Mouse (Mus musculus) MEL (cell line): ENCODE data around the gene Plxdc1. TPM values are rescaled to one million over a fixed set of nuclear protein-coding genes. Genes with fewer than 3 reads are reported as not detected.
A peak's percentile ranks its signal among the peaks of the same experiment; 100 is the strongest.

ENCODE experiments used
- DNase-seq: peaks from one replicate; pipeline ENCODE4 v3.0.0; 2011; ENCODE audit warnings: low read depth, low spot score
- H3K27ac ChIP-seq: 2 replicates; pipeline ENCODE4 v1.5.1; 2012; ENCODE audit warnings: low read depth, mild to moderate bottlenecking, control low read depth, low read length, moderate library complexity; ENCODE audit not compliant: control insufficient read depth
- H3K27me3 ChIP-seq, 2 experiments: fragments of 150-350 bp in 1 of 2; sonication (generic) in 1 of 2; 2 replicates each; pipeline ENCODE4 v1.6.1; 2012; ENCODE audit warnings: low read length in 2 of 2, mild to moderate bottlenecking in 2 of 2, improper control_type of control experiment in 1 of 2, moderate library complexity in 1 of 2; ENCODE audit not compliant: insufficient read depth in 2 of 2, control insufficient read depth in 1 of 2
- H3K36me3 ChIP-seq, 2 experiments: 2 replicates each; pipeline ENCODE4 v1.6.1; 2012 to 2014; ENCODE audit warnings: low read length in 2 of 2, improper control_type of control experiment in 1 of 2, inconsistent platforms in 1 of 2, mild to moderate bottlenecking in 1 of 2; ENCODE audit not compliant: insufficient read depth in 2 of 2, control insufficient read depth in 1 of 2
- H3K4me1 ChIP-seq, 2 experiments: fragments of 150-350 bp in 1 of 2; sonication (generic) in 1 of 2; 2 replicates each; pipeline ENCODE4 v1.6.1; 2012; ENCODE audit warnings: low read length in 2 of 2, improper control_type of control experiment in 1 of 2, mild to moderate bottlenecking in 1 of 2; ENCODE audit not compliant: insufficient read depth in 2 of 2, control insufficient read depth in 1 of 2
- H3K4me3 ChIP-seq, 2 experiments: fragments of 150-350 bp in 1 of 2; sonication (generic) in 1 of 2; 2 replicates each; pipeline ENCODE4 v1.5.1; 2012; ENCODE audit warnings: low read depth in 2 of 2, low read length in 2 of 2, mild to moderate bottlenecking in 2 of 2, moderate library complexity in 2 of 2, control low read depth in 1 of 2, improper control_type of control experiment in 1 of 2; ENCODE audit not compliant: control insufficient read depth in 1 of 2, insufficient read depth in 1 of 2
- H3K79me2 ChIP-seq: 2 replicates; pipeline ENCODE4 v1.6.1; 2012; ENCODE audit warnings: mild to moderate bottlenecking, low read length, moderate library complexity; ENCODE audit not compliant: control insufficient read depth, poor library complexity, insufficient read depth
- H3K9ac ChIP-seq: 2 replicates; pipeline ENCODE4 v1.6.1; 2012; ENCODE audit warnings: low read depth, mild to moderate bottlenecking, control low read depth, low read length, moderate library complexity; ENCODE audit not compliant: control insufficient read depth, poor library complexity, severe bottlenecking
- H3K9me3 ChIP-seq: fragments of 150-350 bp; sonication (generic); replicated peaks from 2 replicates; pipeline ENCODE4 v1.6.1; 2012; ENCODE audit warnings: mild to moderate bottlenecking, low read length, improper control_type of control experiment, moderate library complexity; ENCODE audit not compliant: insufficient read depth
- BHLHE40 ChIP-seq: IDR thresholded peaks from 2 replicates; pipeline ENCODE4 v1.6.1; 2012; ENCODE audit warnings: low read depth, mild to moderate bottlenecking, inconsistent platforms, low read length, improper control_type of control experiment, borderline replicate concordance
- CHD1 ChIP-seq: IDR thresholded peaks from 2 replicates; pipeline ENCODE4 v1.6.1; 2012; ENCODE audit warnings: low read depth, mild to moderate bottlenecking, inconsistent platforms, low read length, improper control_type of control experiment
- CHD2 ChIP-seq: IDR thresholded peaks from 2 replicates; pipeline ENCODE4 v1.6.1; 2011; ENCODE audit warnings: low read length, improper control_type of control experiment
- CTCF ChIP-seq, 3 experiments: IDR thresholded peaks in 2 of 3; conservative IDR thresholded peaks in 1 of 3; 2 replicates each; pipeline ENCODE4 v1.5.1; 2011 to 2012; ENCODE audit warnings: low read length in 3 of 3, low read depth in 2 of 3, mild to moderate bottlenecking in 2 of 3, improper control_type of control experiment in 1 of 3, inconsistent platforms in 1 of 3, mixed read lengths in 1 of 3, moderate library complexity in 1 of 3; ENCODE audit not compliant: control insufficient read depth in 1 of 3, insufficient read depth in 1 of 3, poor library complexity in 1 of 3, severe bottlenecking in 1 of 3
- E2F4 ChIP-seq: IDR thresholded peaks from 2 replicates; pipeline ENCODE4 v1.6.1; 2011; ENCODE audit warnings: low read depth, low read length, improper control_type of control experiment, borderline replicate concordance
- EP300 ChIP-seq, 2 experiments: IDR thresholded peaks; 2 replicates each; pipeline ENCODE4 v1.6.1; 2011; ENCODE audit warnings: improper control_type of control experiment in 2 of 2, low read length in 2 of 2, low read depth in 1 of 2, mild to moderate bottlenecking in 1 of 2
- ETS1 ChIP-seq: IDR thresholded peaks from 2 replicates; pipeline ENCODE4 v1.6.1; 2012; ENCODE audit warnings: low read depth, mild to moderate bottlenecking, inconsistent platforms, low read length, improper control_type of control experiment, moderate library complexity
- GABPA ChIP-seq: IDR thresholded peaks from 2 replicates; pipeline ENCODE4 v1.6.1; 2012; ENCODE audit warnings: low read depth, mild to moderate bottlenecking, inconsistent platforms, low read length, improper control_type of control experiment, moderate library complexity
- GATA1 ChIP-seq: IDR thresholded peaks from 2 replicates; pipeline ENCODE4 v1.6.1; 2011; ENCODE audit warnings: low read depth, low read length, improper control_type of control experiment
- HCFC1 ChIP-seq: IDR thresholded peaks from 2 replicates; pipeline ENCODE4 v1.6.1; 2012; ENCODE audit warnings: low read depth, mild to moderate bottlenecking, inconsistent platforms, low read length, improper control_type of control experiment, moderate library complexity
- JUND ChIP-seq: IDR thresholded peaks from 2 replicates; pipeline ENCODE4 v1.6.1; 2011; ENCODE audit warnings: low read depth, mild to moderate bottlenecking, improper control_type of control experiment, low read length
- KAT2A ChIP-seq: conservative IDR thresholded peaks from 2 replicates; pipeline ENCODE4 v1.6.1; 2012; ENCODE audit warnings: low read depth, low read length, improper control_type of control experiment, inconsistent platforms
- MAFK ChIP-seq: IDR thresholded peaks from 2 replicates; pipeline ENCODE4 v1.6.1; 2011; ENCODE audit warnings: low read depth, mild to moderate bottlenecking, low read length, improper control_type of control experiment, borderline replicate concordance
- MAX ChIP-seq: IDR thresholded peaks from 2 replicates; pipeline ENCODE4 v1.6.1; 2011; ENCODE audit warnings: low read length, improper control_type of control experiment
- MYB ChIP-seq: IDR thresholded peaks from 2 replicates; pipeline ENCODE4 v1.6.1; 2011; ENCODE audit warnings: mild to moderate bottlenecking, low read depth, low read length, improper control_type of control experiment
- MYC ChIP-seq: IDR thresholded peaks from 2 replicates; pipeline ENCODE4 v1.6.1; 2011; ENCODE audit warnings: low read depth, mild to moderate bottlenecking, low read length, improper control_type of control experiment, moderate library complexity
- NELFE ChIP-seq: IDR thresholded peaks from 2 replicates; pipeline ENCODE4 v1.6.1; 2011; ENCODE audit warnings: low read depth, low read length, improper control_type of control experiment
- POLR2A ChIP-seq, 2 experiments: IDR thresholded peaks; 2 replicates each; pipeline ENCODE4 v1.6.1; 2011 to 2012; ENCODE audit warnings: low read length in 2 of 2, mild to moderate bottlenecking in 2 of 2, control low read depth in 1 of 2, improper control_type of control experiment in 1 of 2, low read depth in 1 of 2, moderate library complexity in 1 of 2; ENCODE audit not compliant: control insufficient read depth in 1 of 2, insufficient read depth in 1 of 2, poor library complexity in 1 of 2
- POLR2AphosphoS2 ChIP-seq: IDR thresholded peaks from 2 replicates; pipeline ENCODE4 v1.6.1; 2011; ENCODE audit warnings: low read length, improper control_type of control experiment
- RAD21 ChIP-seq: IDR thresholded peaks from 2 replicates; pipeline ENCODE4 v1.6.1; 2011; ENCODE audit warnings: mild to moderate bottlenecking, low read depth, low read length, improper control_type of control experiment
- SIN3A ChIP-seq: IDR thresholded peaks from 2 replicates; pipeline ENCODE4 v1.6.1; 2012; ENCODE audit warnings: low read length, improper control_type of control experiment, inconsistent platforms
- SMC3 ChIP-seq: IDR thresholded peaks from 2 replicates; pipeline ENCODE4 v1.6.1; 2011; ENCODE audit warnings: low read depth, low read length, improper control_type of control experiment
- TBP ChIP-seq: IDR thresholded peaks from 2 replicates; pipeline ENCODE4 v1.8.0; 2011; ENCODE audit warnings: low read depth, low read length, improper control_type of control experiment
- TCF12 ChIP-seq: IDR thresholded peaks from 2 replicates; pipeline ENCODE4 v1.6.1; 2014; ENCODE audit warnings: low read depth, mild to moderate bottlenecking, inconsistent platforms, low read length, improper control_type of control experiment, moderate library complexity
- UBTF ChIP-seq: IDR thresholded peaks from 2 replicates; pipeline ENCODE4 v1.6.1; 2012; ENCODE audit warnings: low read depth, mild to moderate bottlenecking, inconsistent platforms, low read length, improper control_type of control experiment, moderate library complexity, borderline replicate concordance; ENCODE audit not compliant: insufficient read depth
- USF1 ChIP-seq: IDR thresholded peaks from 2 replicates; pipeline ENCODE4 v1.6.1; 2014; ENCODE audit warnings: low read depth, mild to moderate bottlenecking, inconsistent platforms, low read length, improper control_type of control experiment, moderate library complexity
- USF2 ChIP-seq, 2 experiments: IDR thresholded peaks; 2 replicates each; pipeline ENCODE4 v1.6.1; 2011 to 2012; ENCODE audit warnings: improper control_type of control experiment in 2 of 2, low read length in 2 of 2, borderline replicate concordance in 1 of 2, inconsistent platforms in 1 of 2, low read depth in 1 of 2, mild to moderate bottlenecking in 1 of 2; ENCODE audit not compliant: insufficient read depth in 1 of 2
- ZC3H11A ChIP-seq: IDR thresholded peaks from 2 replicates; pipeline ENCODE4 v1.6.1; 2012; ENCODE audit warnings: low read depth, mild to moderate bottlenecking, inconsistent platforms, low read length, improper control_type of control experiment
- ZKSCAN1 ChIP-seq: IDR thresholded peaks from 2 replicates; pipeline ENCODE4 v1.6.1; 2012; ENCODE audit warnings: low read depth, mild to moderate bottlenecking, inconsistent platforms, low read length, improper control_type of control experiment, moderate library complexity
- ZMIZ1 ChIP-seq: IDR thresholded peaks from 2 replicates; pipeline ENCODE4 v1.6.1; 2012; ENCODE audit warnings: low read depth, mild to moderate bottlenecking, inconsistent platforms, low read length, improper control_type of control experiment, moderate library complexity
- polyA plus RNA-seq, 2 experiments: library from polyadenylated mRNA; stranded (reverse) in 1 of 2; unstranded in 1 of 2; fragments of >175 nt in 1 of 2; fragments of >200 nt in 1 of 2; gene quantifications; 2 replicates each; pipeline versions ENCODE4 v1.2.1 to v1.2.4; 2012; ENCODE audit warnings: low replicate concordance in 2 of 2, low read depth in 1 of 2; ENCODE audit not compliant: insufficient read length in 2 of 2, insufficient read depth in 1 of 2, missing spikeins in 1 of 2
- total RNA-seq: library from RNA; depleted of rRNA; stranded (reverse); fragments of 300-350 nt; gene quantifications from 2 replicates; pipeline ENCODE4 v1.2.3, GENCODE M21; 2012

Plxdc1 gene
- total and polyA plus RNA-seq, 3 experiments = 13.1 to 24.5 TPM; not detected in 1

DNA sequence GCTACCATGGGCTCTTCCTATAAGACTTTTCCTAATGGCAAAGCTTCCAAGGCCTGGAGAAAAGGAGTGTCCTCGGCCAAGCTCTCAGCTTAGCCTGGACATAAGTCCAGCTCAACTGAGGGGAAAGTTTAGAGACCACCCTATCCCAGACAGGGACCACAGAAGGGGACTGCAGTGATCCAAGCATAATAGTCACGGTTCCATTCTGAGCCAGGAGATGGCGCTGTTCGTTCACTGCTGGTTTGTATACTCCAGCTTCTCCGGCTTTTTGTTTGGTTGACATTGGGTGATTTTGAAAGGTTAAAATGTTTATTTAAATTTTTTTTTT is 45.2 kb upstream of the Plxdc1 start:
- Histone ChIP-seq H3K4me1 (peaks cover 0 to 12% of the 10 kb centered on the region in 2 experiments; a peak in 1 of 4 replicates), H3K27ac (no peak overlapping the region), H3K27me3 (no peaks in the 10 kb centered on the region), H3K9me3 (no peaks in the 10 kb centered on the region), H3K36me3 (peaks cover 11 to 12% of the 10 kb centered on the region in 2 experiments), H3K4me3 (no peak overlapping the region), H3K79me2 (peaks cover 21% of the 10 kb centered on the region), H3K9ac (no peak overlapping the region)
- DNase-seq = peak; percentile 90
- TF ChIP-seq POLR2A (IDR thresholded peaks at IDR 0.05; ENCODE audit: control insufficient read depth in 1 of 2, insufficient read depth in 1 of 2, low read depth in 1 of 2, low read length in 2 of 2, poor library complexity in 1 of 2) (peak; percentile 14 to 65; a peak in 1 of 4 replicates), RAD21 (peak; percentile 73), SMC3 (peak; percentile 62), ZMIZ1 (peak; percentile 68), MYC (peak; percentile 37; the same call in 1 of the 2 replicates), CHD2 (no peak), CHD1 (no peak), BHLHE40 (0 out of 2 replicates have a peak, but pooled peaks have one; percentile 23), CTCF (IDR thresholded peaks at IDR 0.05 in 2 of 3, conservative IDR thresholded peaks at IDR 0.05 in 1 of 3; ENCODE audit: control insufficient read depth in 1 of 3, insufficient read depth in 1 of 3, low read depth in 2 of 3, low read length in 3 of 3, poor library complexity in 1 of 3, severe bottlenecking in 1 of 3) (peak; percentile 74 to 90 (median 83)), POLR2AphosphoS2 (peak; percentile 95)

- Histone ChIP-seq H3K4me1 (peaks cover under 1 to 14% of the 10 kb centered on the region in 2 experiments; a peak in 2 of 4 replicates), H3K4me3 (no peak overlapping the region), H3K9me3 (no peaks in the 10 kb centered on the region), H3K36me3 (peaks cover 12 to 13% of the 10 kb centered on the region in 2 experiments), H3K27me3 (no peaks in the 10 kb centered on the region), H3K27ac (no peak overlapping the region), H3K9ac (no peak overlapping the region), H3K79me2 (peaks cover 24% of the 10 kb centered on the region)
- DNase-seq = peak; percentile 80
- TF ChIP-seq USF1 (no peak), JUND (no peak), EP300 (IDR thresholded peaks at IDR 0.05; ENCODE audit: low read depth in 1 of 2, low read length in 2 of 2) (no peak), GATA1 (no peak), ZKSCAN1 (no peak), CTCF (IDR thresholded peaks at IDR 0.05 in 2 of 3, conservative IDR thresholded peaks at IDR 0.05 in 1 of 3; ENCODE audit: control insufficient read depth in 1 of 3, insufficient read depth in 1 of 3, low read depth in 2 of 3, low read length in 3 of 3, poor library complexity in 1 of 3, severe bottlenecking in 1 of 3) (peak in 2 of 3 experiments; percentile 25 to 42; a peak in 3 of 6 replicates), USF2 (IDR thresholded peaks at IDR 0.05; ENCODE audit: borderline replicate concordance in 1 of 2, insufficient read depth in 1 of 2, low read depth in 1 of 2, low read length in 2 of 2) (no peak), ZC3H11A (no peak), TBP (no peak), NELFE (no peak; the same call in 1 of the 2 replicates), SIN3A (no peak; the same call in 1 of the 2 replicates), MAFK (no peak; the same call in 1 of the 2 replicates), GABPA (no peak), CHD2 (no peak), TCF12 (no peak), E2F4 (no peak), UBTF (no peak), MAX (no peak), KAT2A (no peak), MYB (peak; percentile 49; the same call in 1 of the 2 replicates), HCFC1 (no peak), MYC (no peak; the same call in 1 of the 2 replicates), ETS1 (no peak), SMC3 (peak; percentile 14)
Measured at GRCm38 (mm10) chr11:98030701-98031442, 44.6 kb upstream of the Plxdc1 start.
